Mouse (Mus musculus): Measurements from ENCODE around the gene Cdh23. TPM values are rescaled to one million over a fixed set of nuclear protein-coding genes. Genes with fewer than 3 reads are reported as not detected.

The Cdh23 gene
- total RNA-seq, 1 experiment: 2.3 TPM

GRCm38 (mm10) chr10:60273382-60273781, 422.9 kb downstream of the Cdh23 start:
- H3K9me3 ChIP-seq (ENCODE audit: control insufficient read depth, insufficient read depth, low read depth, low read length): no peaks in the 10 kb centered on the region
- no peak overlapping the region for H3K4me3 ChIP-seq (ENCODE audit: insufficient read depth in 1 of 2, low read depth in 1 of 2, low read length in 2 of 2, poor library complexity in 1 of 2, severe bottlenecking in 1 of 2)
- TF ChIP-seq ZNF384 (IDR thresholded peaks at IDR 0.05; ENCODE audit: low read depth, low read length): no peak
- no peak for TF ChIP-seq CHD2 (IDR thresholded peaks at IDR 0.05; ENCODE audit: low read depth, low read length)
- TF ChIP-seq ZC3H11A (IDR thresholded peaks at IDR 0.05; ENCODE audit: borderline replicate concordance, low read depth, low read length): no peak
- no peak for TF ChIP-seq MAFK (IDR thresholded peaks at IDR 0.05; ENCODE audit: insufficient read depth, low read depth, low read length)
- no peak for TF ChIP-seq HCFC1 (IDR thresholded peaks at IDR 0.05; ENCODE audit: borderline replicate concordance, insufficient read depth, low read length)
- H3K27ac ChIP-seq (ENCODE audit: insufficient read depth, low read depth, low read length, poor library complexity, severe bottlenecking): no peak overlapping the region
- no peak for DNase-seq (ENCODE audit: low read depth, low spot score)
- no peaks in the 10 kb centered on the region for H3K36me3 ChIP-seq (ENCODE audit: control insufficient read depth, insufficient read depth, low read length, poor library complexity, severe bottlenecking)
- H3K9ac ChIP-seq (ENCODE audit: insufficient read depth, low read depth, low read length, poor library complexity, severe bottlenecking): no peak overlapping the region
- H3K4me1 ChIP-seq (ENCODE audit: control insufficient read depth in 2 of 2, insufficient read depth in 2 of 2, low read length in 2 of 2, poor library complexity in 1 of 2): no peaks in the 10 kb centered on the region
- in situ Hi-C loops (cut with MboI; ENCODE audit: low sequenced_read_pairs in 2 of 2, unreplicated experiment in 2 of 2): no loop called here

GRCm38 (mm10) chr10:60272241-60272640, 424.0 kb downstream of the Cdh23 start:
- H3K36me3 ChIP-seq (ENCODE audit: control insufficient read depth, insufficient read depth, low read length, poor library complexity, severe bottlenecking): no peaks in the 10 kb centered on the region
- no peak overlapping the region for H3K27ac ChIP-seq (ENCODE audit: insufficient read depth, low read depth, low read length, poor library complexity, severe bottlenecking)
- no peak for DNase-seq (ENCODE audit: low read depth, low spot score)
- no peaks in the 10 kb centered on the region for H3K9me3 ChIP-seq (ENCODE audit: control insufficient read depth, insufficient read depth, low read depth, low read length)
- TF ChIP-seq ZNF384 (IDR thresholded peaks at IDR 0.05; ENCODE audit: low read depth, low read length) (no peak), ZC3H11A (IDR thresholded peaks at IDR 0.05; ENCODE audit: borderline replicate concordance, low read depth, low read length) (no peak), HCFC1 (IDR thresholded peaks at IDR 0.05; ENCODE audit: borderline replicate concordance, insufficient read depth, low read length) (no peak), CHD2 (IDR thresholded peaks at IDR 0.05; ENCODE audit: low read depth, low read length) (no peak), MAFK (IDR thresholded peaks at IDR 0.05; ENCODE audit: insufficient read depth, low read depth, low read length) (no peak)
- no peaks in the 10 kb centered on the region for H3K4me1 ChIP-seq (ENCODE audit: control insufficient read depth in 2 of 2, insufficient read depth in 2 of 2, low read length in 2 of 2, poor library complexity in 1 of 2)
- no peak overlapping the region for H3K4me3 ChIP-seq (ENCODE audit: insufficient read depth in 1 of 2, low read depth in 1 of 2, low read length in 2 of 2, poor library complexity in 1 of 2, severe bottlenecking in 1 of 2)
- in situ Hi-C loops (cut with MboI; ENCODE audit: low sequenced_read_pairs in 2 of 2, unreplicated experiment in 2 of 2): no loop called here
- no peak overlapping the region for H3K9ac ChIP-seq (ENCODE audit: insufficient read depth, low read depth, low read length, poor library complexity, severe bottlenecking)

GRCm38 (mm10) chr10:60271015-60271414, 425.3 kb downstream of the Cdh23 start:
- Histone ChIP-seq H3K27ac (ENCODE audit: insufficient read depth, low read depth, low read length, poor library complexity, severe bottlenecking) (no peak overlapping the region), H3K36me3 (ENCODE audit: control insufficient read depth, insufficient read depth, low read length, poor library complexity, severe bottlenecking) (no peaks in the 10 kb centered on the region), H3K4me3 (ENCODE audit: insufficient read depth in 1 of 2, low read depth in 1 of 2, low read length in 2 of 2, poor library complexity in 1 of 2, severe bottlenecking in 1 of 2) (no peak overlapping the region), H3K4me1 (ENCODE audit: control insufficient read depth in 2 of 2, insufficient read depth in 2 of 2, low read length in 2 of 2, poor library complexity in 1 of 2) (no peaks in the 10 kb centered on the region), H3K9me3 (ENCODE audit: control insufficient read depth, insufficient read depth, low read depth, low read length) (no peaks in the 10 kb centered on the region), H3K9ac (ENCODE audit: insufficient read depth, low read depth, low read length, poor library complexity, severe bottlenecking) (no peak overlapping the region)
- no peak for TF ChIP-seq HCFC1 (IDR thresholded peaks at IDR 0.05; ENCODE audit: borderline replicate concordance, insufficient read depth, low read length)
- no peak for TF ChIP-seq ZNF384 (IDR thresholded peaks at IDR 0.05; ENCODE audit: low read depth, low read length)
- no peak for TF ChIP-seq ZC3H11A (IDR thresholded peaks at IDR 0.05; ENCODE audit: borderline replicate concordance, low read depth, low read length)
- no peak for TF ChIP-seq CHD2 (IDR thresholded peaks at IDR 0.05; ENCODE audit: low read depth, low read length)
- no peak for TF ChIP-seq MAFK (IDR thresholded peaks at IDR 0.05; ENCODE audit: insufficient read depth, low read depth, low read length)
- no peak for DNase-seq (ENCODE audit: low read depth, low spot score)
- in situ Hi-C loops (cut with MboI; ENCODE audit: low sequenced_read_pairs in 2 of 2, unreplicated experiment in 2 of 2): no loop called here

GRCm38 (mm10) chr10:60269141-60270064, 426.9 kb downstream of the Cdh23 start:
- no peak for DNase-seq (ENCODE audit: low read depth, low spot score)
- no peak overlapping the region for H3K9ac ChIP-seq (ENCODE audit: insufficient read depth, low read depth, low read length, poor library complexity, severe bottlenecking)
- no peaks in the 10 kb centered on the region for H3K36me3 ChIP-seq (ENCODE audit: control insufficient read depth, insufficient read depth, low read length, poor library complexity, severe bottlenecking)
- H3K9me3 ChIP-seq (ENCODE audit: control insufficient read depth, insufficient read depth, low read depth, low read length): no peaks in the 10 kb centered on the region
- no peaks in the 10 kb centered on the region for H3K4me1 ChIP-seq (ENCODE audit: control insufficient read depth in 2 of 2, insufficient read depth in 2 of 2, low read length in 2 of 2, poor library complexity in 1 of 2)
- no peak overlapping the region for H3K4me3 ChIP-seq (ENCODE audit: insufficient read depth in 1 of 2, low read depth in 1 of 2, low read length in 2 of 2, poor library complexity in 1 of 2, severe bottlenecking in 1 of 2)
- in situ Hi-C loops (cut with MboI; ENCODE audit: low sequenced_read_pairs in 2 of 2, unreplicated experiment in 2 of 2): no loop called here
- TF ChIP-seq ZNF384 (IDR thresholded peaks at IDR 0.05; ENCODE audit: low read depth, low read length): no peak
- TF ChIP-seq MAFK (IDR thresholded peaks at IDR 0.05; ENCODE audit: insufficient read depth, low read depth, low read length): no peak
- TF ChIP-seq CHD2 (IDR thresholded peaks at IDR 0.05; ENCODE audit: low read depth, low read length): no peak
- no peak for TF ChIP-seq ZC3H11A (IDR thresholded peaks at IDR 0.05; ENCODE audit: borderline replicate concordance, low read depth, low read length)
- no peak for TF ChIP-seq HCFC1 (IDR thresholded peaks at IDR 0.05; ENCODE audit: borderline replicate concordance, insufficient read depth, low read length)
- no peak overlapping the region for H3K27ac ChIP-seq (ENCODE audit: insufficient read depth, low read depth, low read length, poor library complexity, severe bottlenecking)
